Mouse (Mus musculus) heart, embryonic 13.5 days (tissue): ENCODE data around the gene Srsx. TPM values are rescaled to one million over a fixed set of nuclear protein-coding genes. Genes with fewer than 3 reads are reported as not detected.
"Not testable (repeated sequence)": the region's sequence is repeated elsewhere in the genome, so short reads cannot be mapped to it uniquely, and the experiment has no call there.

ENCODE experiments used
- ATAC-seq: fragments of 200-750 bp; cut with Nextera tagmentation; 2 replicates; pipeline ENCODE4 v1.8.0; 2017; ENCODE audit warnings: moderate TSS enrichment; ENCODE audit not compliant: insufficient number of reproducible peaks, low FRiP score, low TSS enrichment; ENCODE audit errors: extremely low read depth
- H3K27ac ChIP-seq: fragments of 300-500 bp; sonication (generic); replicated peaks from 2 replicates; pipeline ENCODE4 v1.5.1; 2015; ENCODE audit warnings: moderate library complexity, mild to moderate bottlenecking, inconsistent platforms
- H3K27me3 ChIP-seq: fragments of 300-500 bp; sonication (generic); replicated peaks from 2 replicates; pipeline ENCODE4 v1.6.1; 2015; ENCODE audit warnings: mild to moderate bottlenecking, inconsistent platforms
- H3K36me3 ChIP-seq: fragments of 300-500 bp; sonication (generic); 2 replicates; pipeline ENCODE4 v1.6.1; 2015; ENCODE audit warnings: mild to moderate bottlenecking, inconsistent platforms
- H3K4me1 ChIP-seq: fragments of 300-500 bp; sonication (generic); 2 replicates; pipeline ENCODE4 v1.6.1; 2015; ENCODE audit warnings: inconsistent platforms
- H3K4me2 ChIP-seq: fragments of 300-500 bp; sonication (generic); 2 replicates; pipeline ENCODE4 v1.6.1; 2015; ENCODE audit warnings: inconsistent platforms, mild to moderate bottlenecking, moderate library complexity
- H3K4me3 ChIP-seq: fragments of 300-500 bp; sonication (generic); 2 replicates; pipeline ENCODE4 v1.5.1; 2015; ENCODE audit warnings: moderate library complexity, mild to moderate bottlenecking, inconsistent platforms
- H3K9ac ChIP-seq: fragments of 300-500 bp; sonication (generic); 2 replicates; pipeline ENCODE4 v1.6.1; 2015; ENCODE audit warnings: inconsistent platforms, mild to moderate bottlenecking, moderate library complexity
- H3K9me3 ChIP-seq: fragments of 300-500 bp; sonication (generic); 2 replicates; pipeline ENCODE4 v1.6.1; 2016; ENCODE audit warnings: inconsistent platforms
- WGBS: fragments of 180-500 bp; shearing (Covaris S2); methylation state at CpG from one replicate; pipeline ENCODE4 v1.1.7; 2015; ENCODE audit warnings: mixed read lengths; 5-methylcytosine and 5-hydroxymethylcytosine counted together
- polyA plus RNA-seq: library from polyadenylated mRNA; unstranded; fragments of >200 nt; fragmentation: Nextera tagmentation; extraction: Ambion mirVana; gene quantifications from 2 replicates; pipeline ENCODE4 v1.2.1, GENCODE M21; 2015

Gene Srsx
- polyA plus RNA-seq: not detected in 2 replicates

- 29% methylated on average over 1 of the region's 1 CpGs for WGBS
- not testable (repeated sequence) for ATAC-seq, H3K4me1 ChIP-seq, H3K4me3 ChIP-seq, H3K27ac ChIP-seq, H3K9me3 ChIP-seq, H3K4me2 ChIP-seq, H3K36me3 ChIP-seq, H3K27me3 ChIP-seq, H3K9ac ChIP-seq
Measured at GRCm38 (mm10) chrX:123222381-123222780, at the start of gene Srsx. TSS of gene Srsx (minus strand) at chrX:123222481.

GRCm38 (mm10) chrX:123246807-123247206 lies 24.5 kb upstream of the Srsx start, which contains the start of gene Gm17577:
TSS of gene Gm17577 (minus strand) at chrX:123246907.
- H3K9me3 ChIP-seq: not testable (repeated sequence)
- no CpG with 5 or more reads among the region's 3 CpGs for WGBS

More at GRCm38 (mm10) chrX:123246807-123247206, 24.5 kb upstream of the Srsx start, which contains the start of gene Gm17577:
- not testable (repeated sequence) for H3K4me3 ChIP-seq, H3K4me1 ChIP-seq, H3K36me3 ChIP-seq, H3K27me3 ChIP-seq, ATAC-seq, H3K27ac ChIP-seq, H3K9ac ChIP-seq, H3K4me2 ChIP-seq

Other genes starting within 250 kb of the Srsx start
- gene Gm17521, start 192.8 kb downstream of the Srsx start, polyA plus RNA-seq: not detected in 2 replicates
- 7.9 and 10.2 TPM in 2 replicates for gene Cldn34c1, start 119.0 kb downstream of the Srsx start, polyA plus RNA-seq
- not detected in 2 replicates for gene Gm17577, start 24.4 kb upstream of the Srsx start, polyA plus RNA-seq